Mouse (Mus musculus) layer of hippocampus, adult 8-10 months (tissue): ENCODE data around the gene Nmb. TPM values are rescaled to one million over a fixed set of nuclear protein-coding genes. Genes with fewer than 3 reads are reported as not detected.
"Not testable (repeated sequence)": the region's sequence is repeated elsewhere in the genome, so short reads cannot be mapped to it uniquely, and the experiment has no call there.

Experiments used
- DNase-seq, 2 experiments: peaks; one replicate each; pipeline ENCODE4 v3.0.0; 2022; ENCODE audit warnings: low spot score in 2 of 2
- total RNA-seq, 4 experiments: library from RNA; stranded (reverse); gene quantifications; 2 replicates each; pipeline ENCODE4 v1.2.4; 2022

The Nmb gene
- 10 to 100 TPM in 1 of 4 experiments, 1 to 10 TPM in 3; 8.3 to 12.2 (median 9.2) TPM for total RNA-seq

DNA sequence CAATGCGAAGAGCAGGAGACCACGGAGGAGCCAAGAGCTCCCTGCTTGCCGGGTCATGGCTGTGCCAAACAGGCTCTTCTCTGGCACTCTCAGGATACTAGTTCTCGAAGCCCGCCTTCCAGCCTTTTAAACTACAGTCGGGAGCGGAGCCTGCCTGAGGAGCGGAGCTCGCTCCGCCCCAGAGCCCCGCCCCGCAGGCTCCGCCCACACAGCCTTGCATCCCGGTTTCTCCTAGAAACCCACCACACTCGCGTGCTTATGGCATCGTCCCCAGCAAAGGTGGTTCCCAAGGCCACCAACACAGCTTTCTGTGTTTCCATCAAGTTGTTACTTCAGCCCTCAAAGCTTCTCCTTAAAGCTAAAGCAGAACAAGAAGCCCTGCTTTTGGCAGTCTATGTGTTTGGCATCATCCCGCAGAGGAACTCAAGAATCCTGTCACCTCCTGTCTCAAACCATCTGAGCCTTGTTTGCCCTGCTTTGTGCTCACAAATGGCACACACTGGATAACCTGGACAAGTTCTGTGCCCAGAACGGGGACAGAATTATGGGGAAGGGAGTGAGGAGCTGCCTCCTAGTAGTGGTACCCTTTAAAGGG is at the start of gene Nmb:
Nmb (minus strand) TSS at position 156 of the 595 bp plus-strand sequence.
- peak in 1 of 2 experiments; percentile 50 for DNase-seq

DNA sequence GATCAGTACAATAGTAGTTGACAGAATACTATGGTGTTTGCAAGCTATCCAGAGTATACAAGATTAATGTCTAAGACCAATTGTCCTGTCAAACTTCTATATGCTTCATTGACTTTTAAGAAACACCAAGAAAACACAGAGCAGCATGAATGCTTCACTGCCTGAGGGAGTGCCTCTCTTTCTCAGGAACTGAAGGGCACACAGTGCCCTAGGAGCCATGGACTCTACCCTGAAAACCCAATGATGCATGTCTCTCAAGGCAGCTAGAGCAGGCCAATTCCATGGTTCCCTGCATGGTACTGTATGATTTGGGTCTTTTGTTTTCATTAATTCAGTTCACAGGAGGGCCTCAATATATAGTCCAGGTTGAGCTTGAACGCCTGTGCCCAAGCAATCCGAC is 49.4 kb upstream of the Nmb start:
- no peak for DNase-seq

DNA sequence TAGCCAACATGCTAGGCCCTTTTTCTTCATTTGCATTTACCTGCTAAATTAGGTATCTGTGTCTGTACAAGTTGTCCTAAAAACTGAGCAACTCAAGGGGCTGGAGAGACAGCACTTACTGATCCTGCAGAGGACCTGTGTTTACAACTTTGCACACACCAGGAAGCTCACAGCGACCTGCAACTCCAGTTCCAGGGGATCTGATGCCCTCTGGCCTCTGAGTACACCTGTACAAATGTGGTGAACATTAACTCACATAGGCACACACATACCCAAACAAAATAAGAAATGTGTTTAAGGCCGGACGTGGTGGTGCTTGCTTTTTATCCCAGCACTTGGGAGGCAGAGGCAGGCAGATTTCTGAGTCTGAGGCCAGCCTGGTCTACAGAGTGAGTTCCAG is 47.3 kb upstream of the Nmb start:
- DNase-seq = no peak

DNA sequence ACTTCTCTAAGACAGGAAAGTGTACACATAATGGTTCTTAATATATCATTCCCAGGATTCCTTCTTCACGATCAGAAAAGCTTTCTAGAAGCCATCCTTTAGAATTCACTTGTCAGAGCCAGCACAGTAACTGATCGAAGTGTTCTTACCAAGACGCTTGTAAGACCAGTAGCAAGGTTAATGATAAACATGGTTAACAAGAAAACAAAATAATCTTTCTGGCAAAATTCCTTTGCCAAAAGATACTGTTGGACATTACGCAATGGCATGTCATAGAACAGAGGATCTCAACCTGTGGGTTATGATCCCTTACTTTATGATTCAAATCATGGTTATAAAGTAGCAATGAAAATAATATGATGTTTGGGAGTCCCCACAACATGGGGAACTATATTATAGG is 46.6 kb upstream of the Nmb start:
- no peak for DNase-seq

DNA sequence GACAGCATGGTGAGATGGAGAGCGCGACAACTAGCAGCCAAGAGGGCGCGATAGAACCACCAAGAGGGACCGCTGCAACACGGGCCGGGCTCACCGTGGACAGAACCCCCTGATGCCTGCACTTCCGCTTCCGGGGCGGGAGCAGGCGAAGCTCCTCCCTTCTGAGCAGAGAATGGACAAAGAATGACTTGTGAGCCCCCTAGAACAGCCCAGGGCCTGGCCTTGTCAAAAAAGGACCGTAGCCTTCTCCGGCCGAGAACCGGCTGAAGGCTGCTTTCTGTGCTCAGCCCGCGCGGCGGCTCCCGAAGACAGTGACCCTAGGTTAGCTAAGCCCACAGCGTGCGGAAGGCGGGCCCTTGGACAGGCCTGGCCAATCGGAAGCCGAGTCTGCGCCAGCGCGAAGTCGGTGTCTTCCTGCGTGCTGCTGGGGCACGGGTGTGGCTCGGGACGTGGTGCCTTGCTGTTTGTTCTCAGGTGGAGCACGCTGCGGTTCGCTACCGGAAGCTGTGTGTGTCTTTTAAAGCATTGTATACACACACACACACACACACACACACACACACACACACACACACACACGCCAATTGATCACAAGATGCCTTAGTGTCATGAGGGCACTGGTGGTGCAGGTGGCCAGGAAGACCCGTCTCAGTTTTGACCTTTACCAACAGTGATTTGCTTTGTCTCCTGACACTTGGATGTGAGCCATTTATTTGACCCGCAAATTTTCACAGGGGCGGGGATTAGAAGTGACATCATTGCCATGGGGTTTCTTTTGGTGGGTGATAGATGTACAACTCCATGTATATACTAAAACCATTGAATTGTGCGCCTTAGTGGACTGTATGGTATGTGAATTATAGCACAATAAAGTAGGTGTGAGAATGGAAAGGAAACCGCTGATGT is 42.8 kb upstream of the Nmb start, which contains the start of gene Sec11a:
Sec11a (minus strand) TSS at position 336 of the 906 bp plus-strand sequence.
- DNase-seq = peak; percentile 92 to 96

DNA sequence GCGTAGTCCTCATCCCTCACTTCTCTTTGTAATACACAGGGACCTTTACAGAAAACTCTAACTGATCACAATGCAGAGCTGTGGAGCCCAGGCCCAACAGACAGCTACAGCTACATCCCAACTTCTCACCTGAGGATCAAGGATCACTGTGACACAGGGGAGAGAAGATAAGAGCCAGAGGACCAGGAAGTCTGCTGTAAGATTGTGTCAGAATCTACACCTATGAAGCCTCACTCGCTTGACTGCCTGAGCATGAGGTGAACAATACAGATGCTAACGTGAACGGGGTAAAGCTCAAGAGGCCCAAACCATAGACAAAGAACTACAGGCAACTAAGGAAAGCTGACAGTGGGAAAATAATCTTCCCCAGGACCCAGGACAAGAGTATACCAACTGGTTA is 34.9 kb upstream of the Nmb start:
- DNase-seq = no peak

DNA sequence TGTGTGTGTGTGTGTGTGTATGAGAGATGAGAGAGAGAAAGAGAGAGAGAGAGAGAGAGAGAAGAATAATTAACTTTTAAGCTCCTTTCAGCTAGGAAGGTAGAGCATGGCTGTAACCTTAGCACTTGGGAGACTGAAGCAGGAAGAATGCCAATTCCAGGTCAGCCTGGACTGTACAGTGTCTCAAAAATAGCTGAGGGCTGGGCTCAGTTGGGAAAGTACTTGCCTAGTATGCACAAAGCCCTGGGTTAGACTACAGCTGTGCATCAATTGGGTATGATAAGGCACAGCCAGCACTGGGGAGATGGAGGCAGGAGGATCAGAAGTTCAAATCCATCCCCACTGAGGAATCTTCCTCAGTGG is 32.4 kb upstream of the Nmb start:
- not testable (repeated sequence) for DNase-seq

DNA sequence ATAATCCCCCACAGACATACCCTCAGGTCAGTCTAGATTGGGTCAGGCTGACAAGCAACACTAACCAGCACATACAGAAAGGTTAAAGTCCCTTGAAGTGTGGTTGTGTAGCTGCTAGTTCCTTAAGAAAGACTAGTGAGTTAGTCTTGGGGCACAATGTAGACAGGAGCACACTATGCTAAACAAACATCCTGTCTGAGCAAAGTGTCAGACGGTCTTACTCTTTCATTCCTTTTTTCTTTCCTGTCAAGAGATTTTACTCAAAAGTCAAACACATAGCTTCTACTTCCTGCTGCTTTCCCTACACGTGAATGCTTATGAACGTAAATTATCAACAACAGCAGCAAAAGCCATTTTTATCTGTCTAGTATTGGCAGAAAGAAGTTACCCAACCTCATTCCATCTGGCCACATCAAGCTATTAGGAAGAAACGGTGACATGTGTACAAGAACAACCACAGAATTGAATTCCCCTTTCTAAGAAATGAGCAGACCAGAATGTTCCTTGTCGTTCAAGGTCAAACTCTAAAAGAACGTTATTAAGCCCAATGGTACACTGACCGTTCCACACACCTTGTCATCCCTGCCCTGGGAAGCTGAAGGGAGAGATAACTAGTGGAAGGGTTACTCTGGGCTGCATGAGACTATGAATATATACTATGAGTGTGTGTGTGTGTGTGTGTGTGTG is 31.9 kb upstream of the Nmb start:
- DNase-seq = not testable (repeated sequence)

DNA sequence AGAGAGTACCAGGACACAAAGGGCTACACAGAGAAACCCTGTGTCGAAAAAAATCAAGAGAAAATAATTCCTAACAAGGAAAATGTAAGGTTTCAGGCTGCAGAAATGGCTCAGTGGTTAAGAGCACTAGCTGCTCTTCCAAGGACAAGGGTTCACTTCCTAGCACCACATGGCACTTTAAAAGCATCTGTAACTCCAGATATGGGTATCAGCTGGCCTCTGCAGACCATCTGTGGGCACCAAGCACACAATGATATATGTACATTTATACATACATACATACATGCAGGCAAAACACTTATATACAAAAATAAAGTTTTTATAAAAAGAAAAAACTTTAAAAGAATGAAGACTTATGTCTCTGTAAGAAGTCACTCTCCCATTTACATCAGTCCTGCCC is 31.0 kb upstream of the Nmb start:
- DNase-seq = no peak

DNA sequence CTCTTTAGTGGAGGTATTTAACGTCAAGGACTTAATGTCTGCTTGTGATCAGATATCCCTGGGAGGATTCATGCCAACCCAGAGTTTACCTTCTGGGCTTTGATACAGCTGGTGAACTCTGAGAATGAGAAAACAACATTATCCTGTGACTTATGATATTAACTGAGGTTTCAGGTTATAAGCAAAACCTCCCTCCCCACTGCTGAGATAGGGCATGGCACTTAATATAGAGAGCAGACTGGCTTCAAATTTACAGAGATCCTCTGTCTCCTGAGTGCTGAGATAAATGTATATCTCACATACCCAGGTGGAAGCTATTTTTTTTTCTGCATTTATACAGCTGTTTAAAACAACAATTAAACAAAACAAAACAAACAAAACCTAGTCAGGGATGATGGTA is 27.9 kb upstream of the Nmb start:
- DNase-seq = no peak

DNA sequence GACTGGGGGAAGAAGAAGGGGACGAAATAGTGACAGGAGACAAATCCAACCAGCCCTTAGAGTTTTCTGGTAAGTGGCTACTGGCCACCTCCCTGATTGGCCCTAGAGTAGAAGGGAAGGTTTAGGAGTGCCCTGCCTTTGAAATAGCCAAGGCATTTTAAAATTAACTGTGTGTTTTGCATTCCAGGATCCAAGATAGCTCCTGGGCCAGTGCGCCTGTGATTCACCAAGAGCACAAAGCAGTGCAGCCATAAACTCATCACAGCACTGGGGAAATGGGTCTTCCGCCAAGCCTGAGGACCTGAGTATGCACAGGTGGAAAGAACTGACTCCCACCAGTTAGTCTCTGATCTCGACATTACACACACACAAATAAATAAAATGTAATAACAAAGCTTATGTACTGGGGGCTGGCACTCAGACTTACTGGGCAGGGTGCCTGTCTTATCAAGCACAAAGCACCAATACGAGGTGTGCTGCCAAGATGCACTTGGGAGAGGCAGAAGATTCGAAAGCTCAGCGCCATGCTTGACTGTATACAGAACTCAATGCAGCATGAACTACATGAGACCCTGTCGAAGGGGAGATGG is 26.8 kb upstream of the Nmb start:
- peak in 1 of 2 experiments; percentile 23 for DNase-seq

DNA sequence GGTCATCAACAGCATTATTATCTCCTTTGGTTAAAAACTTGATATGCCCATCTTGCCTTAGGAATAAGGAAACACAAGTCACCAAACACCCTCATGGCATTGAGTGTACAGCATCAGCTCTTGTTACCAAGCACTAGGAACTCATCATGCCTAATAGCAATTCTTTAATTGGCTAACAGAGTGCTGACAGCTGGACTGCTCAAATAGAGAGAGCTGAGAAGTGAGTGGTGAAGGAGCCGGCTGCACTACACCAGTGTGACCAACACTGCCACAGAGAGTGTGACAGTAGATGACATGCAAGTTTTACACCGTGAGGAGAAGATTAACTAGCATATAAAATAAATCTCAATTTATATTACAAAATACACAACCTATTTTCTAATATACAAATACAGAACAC is 18.3 kb upstream of the Nmb start:
- no peak for DNase-seq

DNA sequence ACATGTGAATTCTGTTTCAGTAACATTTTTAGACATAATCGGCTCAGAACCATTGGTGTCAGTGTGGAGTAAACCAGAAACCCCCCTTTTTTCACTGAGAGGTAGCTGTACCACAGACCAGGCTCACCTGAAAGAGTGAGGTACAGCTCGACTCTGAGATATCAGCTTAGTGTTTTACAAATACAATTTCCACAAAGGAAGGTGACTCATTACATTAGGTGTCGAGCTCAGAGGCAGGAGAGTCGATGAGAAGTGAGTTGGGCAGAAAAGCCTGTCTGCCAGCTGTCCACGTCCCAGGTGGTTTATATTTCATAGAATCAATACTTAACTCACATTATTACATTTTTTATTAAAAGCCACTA is 14.8 kb upstream of the Nmb start:
- no peak for DNase-seq

DNA sequence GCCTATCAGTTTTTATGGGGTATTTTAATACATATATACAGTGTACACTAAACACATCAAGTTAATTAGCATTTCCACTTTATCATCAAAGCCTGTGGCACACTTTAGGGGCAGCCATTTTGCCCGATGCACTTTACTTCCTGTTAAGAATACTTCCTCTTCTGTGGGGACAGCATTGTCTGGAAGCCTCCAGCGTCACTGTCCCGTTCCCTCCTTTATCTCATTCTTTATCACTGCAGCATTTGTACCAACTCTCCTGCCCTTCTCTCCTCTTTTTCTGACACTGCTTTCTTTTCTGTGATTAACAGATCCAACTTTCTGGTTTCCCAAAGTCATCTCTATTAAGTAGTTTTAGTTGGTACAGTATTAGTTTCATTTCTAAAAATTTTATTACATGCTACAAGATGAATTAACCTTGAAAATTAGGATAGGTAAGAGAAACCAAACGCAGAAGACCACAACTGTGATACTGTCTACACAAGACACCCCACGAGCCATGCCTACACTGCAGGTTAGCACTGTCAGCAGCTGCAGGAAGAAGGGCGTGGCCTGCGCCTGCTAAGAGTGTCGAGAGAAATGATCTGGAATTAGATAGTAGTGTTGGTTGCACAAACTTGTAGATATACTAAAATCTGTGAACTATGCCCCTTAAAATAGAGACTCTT is 14.2 kb upstream of the Nmb start:
- DNase-seq = no peak

DNA sequence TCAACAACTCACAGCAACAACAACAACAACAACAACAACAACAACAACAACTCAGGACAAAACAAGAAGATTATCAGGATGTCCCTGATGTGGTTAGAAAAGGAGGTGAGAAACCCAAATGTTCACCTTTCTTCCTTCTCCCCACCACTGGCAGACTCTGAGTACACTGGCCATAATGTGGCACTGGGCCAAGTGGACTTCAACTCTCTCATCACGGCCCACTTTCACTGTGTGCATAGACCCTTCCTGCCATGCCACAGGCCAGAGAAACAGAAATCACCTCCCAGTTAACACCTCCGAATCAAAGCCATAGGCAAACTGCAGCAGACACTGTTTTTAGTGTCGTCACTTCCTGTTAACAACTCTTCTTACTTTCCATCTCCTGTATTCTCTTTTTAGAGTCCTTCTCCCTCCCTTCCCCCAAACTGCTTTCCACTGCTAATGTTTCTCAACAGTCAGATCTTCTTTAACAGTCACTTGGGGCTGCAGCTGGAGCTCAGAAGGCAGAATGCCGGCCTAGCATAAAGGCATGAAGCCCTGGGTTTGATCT is 13.1 kb upstream of the Nmb start:
- DNase-seq = no peak

DNA sequence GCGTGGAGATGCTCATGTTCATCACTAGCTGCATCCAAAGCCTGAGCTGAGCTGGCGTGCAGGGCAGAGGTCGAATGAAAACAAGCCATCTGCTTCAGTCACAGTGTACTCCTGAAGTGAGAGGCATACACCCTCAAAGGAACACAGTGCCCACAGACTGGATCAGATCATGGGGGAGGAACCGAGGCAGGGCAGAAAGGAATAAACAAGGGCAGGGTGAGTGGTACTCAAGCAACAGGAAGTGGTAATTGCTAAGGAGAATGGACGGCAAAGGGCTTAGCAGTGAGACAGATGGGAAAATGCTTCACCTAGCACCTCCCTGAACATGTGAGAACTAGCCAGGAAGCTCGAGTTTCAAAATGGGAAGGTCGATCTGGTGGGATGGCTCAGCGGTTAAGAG is 7.6 kb upstream of the Nmb start:
- no peak for DNase-seq

DNA sequence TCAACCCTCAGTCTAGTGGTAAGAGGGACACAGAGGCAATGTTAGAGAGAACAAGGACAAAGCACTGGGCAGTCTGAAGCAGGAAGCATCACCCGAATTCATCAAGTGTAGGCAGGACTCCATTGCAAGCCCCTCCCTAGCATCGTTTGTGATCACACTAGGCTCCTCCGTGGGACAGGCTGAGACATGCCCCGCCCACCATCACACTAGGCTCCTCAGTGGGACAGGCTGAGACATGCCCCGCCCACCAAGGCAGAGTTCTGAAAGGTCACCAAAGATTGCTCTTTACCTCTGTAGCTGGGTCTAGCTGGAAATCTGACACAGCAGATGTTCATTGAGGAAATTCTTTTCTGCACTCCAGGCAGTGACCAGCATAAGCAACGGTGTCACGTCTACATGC is 6.2 kb upstream of the Nmb start:
- DNase-seq = no peak

DNA sequence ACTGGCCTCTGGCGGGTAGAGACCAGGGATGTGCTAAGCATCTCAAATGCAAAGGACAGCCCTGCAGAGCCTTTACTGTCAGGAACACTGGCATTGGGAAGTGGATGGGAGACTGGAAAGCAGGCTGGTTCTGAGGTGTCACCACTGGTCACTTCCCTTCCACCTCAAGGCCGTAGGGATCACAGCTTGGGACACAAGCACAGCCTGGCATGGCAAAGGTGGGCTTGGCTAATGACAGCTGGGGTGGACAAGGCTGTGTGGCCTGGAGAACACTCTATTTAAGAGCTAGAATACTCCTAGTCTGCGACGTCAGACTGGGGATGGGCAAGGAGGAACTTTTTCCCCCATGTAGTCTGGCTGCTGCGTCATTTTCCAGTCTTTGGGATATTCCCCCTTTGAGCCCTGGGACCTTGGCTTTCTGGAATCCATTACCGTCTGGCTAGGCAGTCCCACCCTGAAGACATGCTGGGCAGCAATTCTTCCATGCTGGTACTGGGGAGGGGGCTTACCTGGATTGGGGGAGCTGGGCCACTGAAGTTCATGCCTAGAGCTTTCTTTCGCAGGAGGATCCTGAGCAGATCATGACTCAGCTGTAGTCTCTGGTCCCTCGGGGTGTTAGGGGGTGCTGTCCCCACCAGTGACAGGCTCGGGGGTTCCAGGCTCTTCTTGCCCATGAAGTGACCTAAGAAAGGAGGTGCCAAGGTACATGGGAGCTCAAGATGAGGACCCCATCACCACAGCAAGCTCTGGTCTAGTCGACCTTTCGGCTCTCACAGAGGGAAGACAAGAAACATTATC is 1.1 kb downstream of the Nmb start:
- no peak for DNase-seq

DNA sequence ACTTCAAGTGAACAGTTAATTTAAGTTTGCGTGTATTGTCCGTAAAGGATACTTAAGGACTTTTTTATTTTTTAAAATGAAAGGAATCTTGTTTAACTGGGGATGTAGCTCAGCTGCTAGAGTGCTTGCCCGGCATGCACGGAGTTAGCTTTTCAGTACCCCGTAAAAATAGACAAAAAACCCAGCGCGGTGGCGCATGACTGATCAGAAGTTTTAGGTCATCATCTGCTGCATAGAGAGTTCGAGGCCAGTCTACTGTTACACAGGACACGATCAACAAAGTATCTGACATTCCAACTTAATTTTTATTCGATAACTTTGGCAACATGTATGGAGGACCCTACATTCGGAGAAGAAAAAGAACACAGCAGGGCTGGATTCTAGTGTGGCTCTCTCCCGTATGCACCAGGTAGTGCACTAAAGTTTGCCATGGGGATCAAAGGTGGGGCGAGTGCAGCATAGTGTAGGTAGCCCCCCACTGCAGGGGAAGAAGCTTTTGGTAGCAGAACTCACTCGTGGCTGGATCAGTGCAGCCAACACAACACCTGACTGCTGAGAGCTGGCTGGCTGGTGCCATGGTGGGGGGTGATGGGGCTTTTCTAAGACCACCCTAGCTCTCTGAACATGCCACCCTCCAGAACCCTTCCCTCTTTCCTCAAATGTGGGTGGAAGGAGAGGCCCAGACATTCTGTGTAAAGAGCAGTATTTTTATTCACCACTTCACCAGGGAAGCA is 3.2 kb downstream of the Nmb start:
- no peak for DNase-seq
